Comparison of ENCODE assay signal across 8 mouse cellular contexts in genomic region chr3:58577067-58577503, GRCm38 (mm10). TPM values are rescaled to one million over a fixed set of nuclear protein-coding genes. Genes with fewer than 3 reads are reported as not detected.
DNase-seq lines count a peak whose midpoint lies in the region; ATAC-seq lines count a peak whose summit lies in the region.

No protein-coding gene starts in this region.

- H3K27ac ChIP-seq in hindbrain, embryonic 16.5 days (ENCODE audit: low read depth, low read length): peak overlapping the region; percentile 99
- peak overlapping the region; percentile 99 for H3K27ac ChIP-seq in stomach, embryonic 16.5 days (ENCODE audit: low read length)

- peaks cover 10% of the 10 kb centered on the region; the same call in 1 of the 2 replicates for H3K4me1 ChIP-seq in hindbrain, embryonic 16.5 days (ENCODE audit: control insufficient read depth, insufficient read depth, low read depth, low read length)
- H3K4me1 ChIP-seq in stomach, embryonic 16.5 days (ENCODE audit: control insufficient read depth, insufficient read depth, low read length): peaks cover 5% of the 10 kb centered on the region; the same call in 1 of the 2 replicates

- WGBS in hindbrain, embryonic 16.5 days: under 1% methylated on average over 21 of the region's 36 CpGs
- WGBS in stomach, embryonic 16.5 days: under 1% methylated on average over 36 of the region's 36 CpGs

- no peaks in the 10 kb centered on the region for H3K9me3 ChIP-seq in hindbrain, embryonic 16.5 days (ENCODE audit: control insufficient read depth, low read length)
- no peaks in the 10 kb centered on the region for H3K9me3 ChIP-seq in stomach, embryonic 16.5 days (replicated peaks; ENCODE audit: control insufficient read depth, low read length)

- peak overlapping the region; percentile 65 for H3K4me2 ChIP-seq in hindbrain, embryonic 16.5 days (ENCODE audit: low read length)
- peak overlapping the region; percentile 68 for H3K4me2 ChIP-seq in stomach, embryonic 16.5 days (ENCODE audit: low read depth, low read length)

- intact Hi-C loops in left cerebral cortex, postnatal 36 days (cut with DNase I): loop anchor here (2.0 to 10.0 kb wide), 4 partner anchors 52 to 210 kb away; partner anchors contain the start of genes Eif2a, Serp1, Siah2 and Tsc22d2

- H3K36me3 ChIP-seq in hindbrain, embryonic 16.5 days (ENCODE audit: control insufficient read depth, insufficient read depth, low read length): no peaks in the 10 kb centered on the region
- peaks cover 10% of the 10 kb centered on the region; the same call in 1 of the 2 replicates for H3K36me3 ChIP-seq in stomach, embryonic 16.5 days (ENCODE audit: control insufficient read depth, insufficient read depth, low read length)

- no peaks in the 10 kb centered on the region for H3K27me3 ChIP-seq in hindbrain, embryonic 16.5 days (replicated peaks; ENCODE audit: control insufficient read depth, insufficient read depth, low read length)
- H3K27me3 ChIP-seq in stomach, embryonic 16.5 days (ENCODE audit: control insufficient read depth, insufficient read depth, low read length): no peaks in the 10 kb centered on the region

- H3K9ac ChIP-seq in hindbrain, embryonic 16.5 days (ENCODE audit: low read depth, low read length): peak overlapping the region; percentile 99
- H3K9ac ChIP-seq in stomach, embryonic 16.5 days (ENCODE audit: low read length): peak overlapping the region; percentile 100

- ATAC-seq in erythroblast, adult 5-6 weeks (replicated peaks; ENCODE audit: low FRiP score, poor library complexity, severe bottlenecking): peak; percentile 73
- ATAC-seq in hindbrain, embryonic 16.5 days: peak; percentile 77
- ATAC-seq in stomach, embryonic 16.5 days (ENCODE audit: insufficient read depth, low FRiP score): peak; percentile 74

- peak; percentile 34 for DNase-seq in gastrocnemius, adult 18-20 months (ENCODE audit: low spot score)
- DNase-seq in gastrocnemius, postnatal 25 days: no peak
- DNase-seq in R1 (ENCODE audit: low read depth, low spot score): peak; percentile 35
- peak; percentile 59 to 69 for DNase-seq in left cerebral cortex, postnatal 36 days (ENCODE audit: low spot score in 2 of 2)
- peak; percentile 37 for DNase-seq in mesoderm, embryonic 11.5 days (ENCODE audit: low read depth, low spot score)

- peak overlapping the region; percentile 85 for H3K4me3 ChIP-seq in hindbrain, embryonic 16.5 days (ENCODE audit: low read length)
- H3K4me3 ChIP-seq in stomach, embryonic 16.5 days (replicated peaks; ENCODE audit: low read length): peak overlapping the region; percentile 87

RNA-seq across cellular contexts. Expression of gene Selenot, which starts 0.6 kb away (rescaled TPM):
- 100 to 1,000 TPM; 121 TPM for total RNA-seq in gastrocnemius, adult 18-20 months (2021)
- 100 to 1,000 TPM; 112 to 114 TPM for total RNA-seq in gastrocnemius, postnatal 25 days (2021)
- total RNA-seq in erythroblast, adult 5-6 weeks (2015; ENCODE audit: low replicate concordance): 79.7 and 85.5 TPM in 2 replicates
- 109 and 119 TPM in 2 replicates for total RNA-seq in erythroblast, adult 5-6 weeks (2017; ENCODE audit: low replicate concordance)
- polyA plus RNA-seq in hindbrain, embryonic 16.5 days (2015; fragmentation: Nextera tagmentation; extraction: Ambion mirVana): 25.7 and 27.4 TPM in 2 replicates
- total RNA-seq in left cerebral cortex, postnatal 36 days (2021): 100 to 1,000 TPM; 138 to 142 TPM
- polyA plus RNA-seq in stomach, embryonic 16.5 days (2015; fragmentation: Nextera tagmentation; extraction: Ambion mirVana): 18.1 and 20.1 TPM in 2 replicates

RNA-seq across cellular contexts. Expression of gene Serp1, which starts 51.4 kb away (rescaled TPM):
- 1 to 10 TPM; 5.5 to 7.5 TPM for total RNA-seq in gastrocnemius, adult 18-20 months (2021)
- 10 to 100 TPM in 1 of 2 experiments, 1 to 10 TPM in 1; 7.5 to 10.1 TPM for total RNA-seq in gastrocnemius, postnatal 25 days (2021)
- 39.8 and 39.9 TPM in 2 replicates for total RNA-seq in erythroblast, adult 5-6 weeks (2015; ENCODE audit: low replicate concordance)
- total RNA-seq in erythroblast, adult 5-6 weeks (2017; ENCODE audit: low replicate concordance): 35.8 and 40.0 TPM in 2 replicates
- 59.2 and 63.1 TPM in 2 replicates for polyA plus RNA-seq in hindbrain, embryonic 16.5 days (2015; fragmentation: Nextera tagmentation; extraction: Ambion mirVana)
- 10 to 100 TPM; 20.8 to 22.4 TPM for total RNA-seq in left cerebral cortex, postnatal 36 days (2021)
- 218 and 219 TPM in 2 replicates for polyA plus RNA-seq in stomach, embryonic 16.5 days (2015; fragmentation: Nextera tagmentation; extraction: Ambion mirVana)

RNA-seq across cellular contexts. Expression of gene Eif2a, which starts 51.5 kb away (rescaled TPM):
- 10 to 100 TPM; 46.7 to 50.7 TPM for total RNA-seq in gastrocnemius, adult 18-20 months (2021)
- 10 to 100 TPM; 38.7 to 41.2 TPM for total RNA-seq in gastrocnemius, postnatal 25 days (2021)
- 53.5 and 72.8 TPM in 2 replicates for total RNA-seq in erythroblast, adult 5-6 weeks (2015; ENCODE audit: low replicate concordance)
- 20.9 and 26.5 TPM in 2 replicates for total RNA-seq in erythroblast, adult 5-6 weeks (2017; ENCODE audit: low replicate concordance)
- 32.6 and 33.0 TPM in 2 replicates for polyA plus RNA-seq in hindbrain, embryonic 16.5 days (2015; fragmentation: Nextera tagmentation; extraction: Ambion mirVana)
- 10 to 100 TPM; 42.5 to 45.7 TPM for total RNA-seq in left cerebral cortex, postnatal 36 days (2021)
- polyA plus RNA-seq in stomach, embryonic 16.5 days (2015; fragmentation: Nextera tagmentation; extraction: Ambion mirVana): 47.5 and 51.3 TPM in 2 replicates

RNA-seq across cellular contexts. Expression of gene Erich6, which starts 59.9 kb away (rescaled TPM):
- total RNA-seq in gastrocnemius, adult 18-20 months (2021): not detected
- not detected for total RNA-seq in gastrocnemius, postnatal 25 days (2021)
- total RNA-seq in erythroblast, adult 5-6 weeks (2015; ENCODE audit: low replicate concordance): not detected in 2 replicates
- total RNA-seq in erythroblast, adult 5-6 weeks (2017; ENCODE audit: low replicate concordance): not detected in 2 replicates
- polyA plus RNA-seq in hindbrain, embryonic 16.5 days (2015; fragmentation: Nextera tagmentation; extraction: Ambion mirVana): 0.15 and 0.31 TPM in 2 replicates
- 1 to 10 TPM in 1 of 2 experiments, under 1 TPM in 1; 0.89 to 1.9 TPM for total RNA-seq in left cerebral cortex, postnatal 36 days (2021)
- polyA plus RNA-seq in stomach, embryonic 16.5 days (2015; fragmentation: Nextera tagmentation; extraction: Ambion mirVana): 0.05 TPM in 1 of 2 replicates, not detected in the other
